Mouse (Mus musculus): ENCODE results near the gene Fam227b. TPM values are rescaled to one million over a fixed set of nuclear protein-coding genes. Genes with fewer than 3 reads are reported as not detected.

Fam227b gene
- polyA plus RNA-seq, 1 experiment from 2014 or later: not detected

DNA sequence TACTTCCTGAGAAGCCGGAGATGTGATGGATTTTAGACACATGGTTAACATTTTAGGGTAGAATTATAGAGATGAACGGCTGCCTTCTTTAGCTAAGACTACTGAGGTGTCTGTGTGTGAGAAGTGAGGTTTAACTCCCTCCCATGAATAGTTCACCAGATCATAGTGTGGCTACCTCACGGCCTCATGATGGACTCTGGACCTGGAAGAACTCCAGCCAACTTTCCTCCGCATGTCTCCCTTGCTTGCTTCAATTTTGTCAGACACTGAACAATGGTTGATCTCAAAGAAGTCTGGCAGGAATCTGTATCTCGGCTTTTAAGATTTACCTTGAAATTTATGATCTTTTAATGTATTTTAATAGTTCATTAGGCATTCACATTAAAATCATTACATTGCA lies 106.2 kb downstream of the Fam227b start:
- Histone ChIP-seq H3K4me1 (replicated peaks; ENCODE audit: insufficient read depth, low read length) (no peaks in the 10 kb centered on the region), H3K9ac (ENCODE audit: low read depth, low read length) (no peak overlapping the region), H3K36me3 (ENCODE audit: insufficient read depth, low read length) (no peaks in the 10 kb centered on the region), H3K9me3 (replicated peaks; ENCODE audit: low read length) (no peaks in the 10 kb centered on the region), H3K4me2 (ENCODE audit: low read length) (no peak overlapping the region), H3K27ac (no peak overlapping the region), H3K4me3 (replicated peaks; ENCODE audit: low read depth, low read length) (no peak overlapping the region), H3K27me3 (ENCODE audit: insufficient read depth, low read length) (no peaks in the 10 kb centered on the region)
- TF ChIP-seq CTCF (IDR thresholded peaks at IDR 0.05; ENCODE audit: low read depth): no peak
- no peak for DNase-seq (ENCODE audit: low spot score)
- ATAC-seq (replicated peaks; ENCODE audit: low FRiP score, low read depth): no peak
- WGBS: 81% methylated on average over 5 of the region's 5 CpGs

DNA sequence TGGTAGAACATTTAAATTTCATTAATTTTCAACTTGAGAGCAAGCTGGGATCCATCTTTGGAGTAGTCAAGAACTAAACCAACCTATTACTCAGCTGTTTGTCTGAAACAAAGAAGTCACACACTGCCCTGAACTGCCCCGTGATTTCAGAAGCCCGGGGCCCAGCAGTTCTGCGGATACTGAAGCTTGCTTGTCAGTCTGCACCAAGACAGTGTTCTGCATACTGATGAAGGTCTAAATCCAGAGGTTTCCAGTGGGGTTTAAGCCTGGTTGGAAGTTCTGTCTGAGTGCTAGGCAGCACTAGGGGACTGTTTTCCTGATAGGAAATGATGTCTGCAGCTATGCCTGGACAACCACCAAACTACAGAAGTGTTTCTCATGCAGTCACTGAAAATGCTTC lies 109.1 kb downstream of the Fam227b start:
- Histone ChIP-seq H3K9me3 (replicated peaks; ENCODE audit: low read length) (no peaks in the 10 kb centered on the region), H3K4me3 (replicated peaks; ENCODE audit: low read depth, low read length) (no peak overlapping the region), H3K4me2 (ENCODE audit: low read length) (no peak overlapping the region), H3K4me1 (replicated peaks; ENCODE audit: insufficient read depth, low read length) (no peaks in the 10 kb centered on the region), H3K9ac (ENCODE audit: low read depth, low read length) (no peak overlapping the region), H3K27me3 (ENCODE audit: insufficient read depth, low read length) (no peaks in the 10 kb centered on the region), H3K36me3 (ENCODE audit: insufficient read depth, low read length) (no peaks in the 10 kb centered on the region), H3K27ac (no peak overlapping the region)
- WGBS: 70% methylated on average over 3 of the region's 3 CpGs
- DNase-seq (ENCODE audit: low spot score) (no peak), ATAC-seq (replicated peaks; ENCODE audit: low FRiP score, low read depth) (no peak)
- TF ChIP-seq CTCF (IDR thresholded peaks at IDR 0.05; ENCODE audit: low read depth): no peak

DNA sequence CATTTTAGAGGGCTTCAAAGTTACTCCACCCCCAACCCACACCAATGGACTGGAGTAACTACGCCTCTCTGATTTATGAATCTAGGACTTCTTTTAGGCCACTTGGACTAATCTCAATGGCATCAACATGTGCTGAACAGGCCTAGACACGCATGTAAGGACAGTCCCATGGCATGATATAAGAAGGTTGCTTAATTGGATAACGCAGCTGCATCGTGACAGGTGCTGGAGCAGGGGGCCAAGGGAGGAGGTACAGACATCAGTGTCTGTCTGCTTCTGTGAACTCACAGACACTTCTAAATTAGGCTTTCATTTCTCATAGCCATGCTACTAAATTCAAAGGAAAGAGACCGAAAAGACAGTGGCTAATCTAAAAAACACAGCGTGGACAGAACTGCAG lies 110.6 kb downstream of the Fam227b start:
- ATAC-seq (replicated peaks; ENCODE audit: low FRiP score, low read depth) (no peak), DNase-seq (ENCODE audit: low spot score) (no peak)
- no peak overlapping the region for H3K4me3 ChIP-seq (replicated peaks; ENCODE audit: low read depth, low read length)
- no peaks in the 10 kb centered on the region for H3K36me3 ChIP-seq (ENCODE audit: insufficient read depth, low read length)
- no peaks in the 10 kb centered on the region for H3K4me1 ChIP-seq (replicated peaks; ENCODE audit: insufficient read depth, low read length)
- TF ChIP-seq CTCF (IDR thresholded peaks at IDR 0.05; ENCODE audit: low read depth): no peak
- 82% methylated on average over 6 of the region's 6 CpGs for WGBS
- H3K4me2 ChIP-seq (ENCODE audit: low read length): no peak overlapping the region
- H3K27me3 ChIP-seq (ENCODE audit: insufficient read depth, low read length): no peaks in the 10 kb centered on the region
- no peak overlapping the region for H3K27ac ChIP-seq
- no peaks in the 10 kb centered on the region for H3K9me3 ChIP-seq (replicated peaks; ENCODE audit: low read length)
- no peak overlapping the region for H3K9ac ChIP-seq (ENCODE audit: low read depth, low read length)

DNA sequence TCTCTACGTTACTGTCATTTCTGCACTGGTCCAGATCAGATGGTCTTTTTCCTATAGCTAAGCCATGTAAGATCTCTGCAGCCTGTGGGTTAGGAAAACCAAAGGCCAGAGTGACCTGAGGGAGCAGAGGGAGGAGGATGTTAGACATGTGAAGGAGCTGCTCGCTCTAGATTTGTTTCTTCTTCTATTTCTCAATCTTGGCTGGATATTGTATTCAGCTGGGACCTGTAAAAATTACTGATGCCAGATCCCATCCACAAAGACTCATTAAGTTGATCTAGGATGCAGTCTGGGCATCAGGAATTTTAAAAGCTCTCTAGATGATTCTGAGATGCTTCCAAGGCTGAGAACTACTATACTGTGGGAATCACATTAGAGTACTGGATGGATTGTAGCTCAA lies 111.2 kb downstream of the Fam227b start:
- H3K27ac ChIP-seq: no peak overlapping the region

DNA sequence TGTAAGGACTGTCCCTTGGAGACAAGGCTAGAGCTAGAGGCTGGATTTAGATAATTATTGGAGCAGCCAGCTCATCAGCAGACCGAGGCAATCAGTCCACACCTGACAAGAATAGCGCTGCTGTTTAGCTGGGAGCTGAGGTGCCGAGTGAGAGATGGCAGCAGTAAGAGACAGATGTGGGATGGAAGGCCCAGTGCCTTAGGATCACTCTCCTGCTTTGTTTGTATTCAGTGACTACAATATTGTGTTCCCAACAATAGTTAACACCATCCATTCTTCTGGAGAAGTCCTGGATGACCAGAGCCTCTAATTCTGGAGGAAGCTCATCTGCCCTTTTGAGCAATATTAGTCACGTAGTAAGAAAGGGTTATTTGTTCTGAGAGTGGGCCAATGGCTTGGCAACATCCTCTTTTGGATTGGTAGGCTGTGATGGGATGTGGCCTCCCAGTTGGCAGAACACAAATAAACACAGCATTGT lies 112.4 kb downstream of the Fam227b start:
- H3K4me3 ChIP-seq (replicated peaks; ENCODE audit: low read depth, low read length): no peak overlapping the region
- H3K4me1 ChIP-seq (replicated peaks; ENCODE audit: insufficient read depth, low read length): no peaks in the 10 kb centered on the region
- 68% methylated on average over 4 of the region's 4 CpGs for WGBS
- no peak for ATAC-seq (replicated peaks; ENCODE audit: low FRiP score, low read depth)
- no peak overlapping the region for H3K9ac ChIP-seq (ENCODE audit: low read depth, low read length)
- H3K9me3 ChIP-seq (replicated peaks; ENCODE audit: low read length): no peaks in the 10 kb centered on the region
- no peak for DNase-seq (ENCODE audit: low spot score)
- H3K36me3 ChIP-seq (ENCODE audit: insufficient read depth, low read length): no peaks in the 10 kb centered on the region
- no peak for TF ChIP-seq CTCF (IDR thresholded peaks at IDR 0.05; ENCODE audit: low read depth)
- H3K4me2 ChIP-seq (ENCODE audit: low read length): no peak overlapping the region
- no peaks in the 10 kb centered on the region for H3K27me3 ChIP-seq (ENCODE audit: insufficient read depth, low read length)
- no peak overlapping the region for H3K27ac ChIP-seq

More for the DNA sequence above, 111.2 kb downstream of the Fam227b start:
- no peak for ATAC-seq (replicated peaks; ENCODE audit: low FRiP score, low read depth)
- H3K4me1 ChIP-seq (replicated peaks; ENCODE audit: insufficient read depth, low read length): no peaks in the 10 kb centered on the region
- DNase-seq (ENCODE audit: low spot score): no peak
- 81% methylated on average over 2 of the region's 2 CpGs for WGBS
- H3K9me3 ChIP-seq (replicated peaks; ENCODE audit: low read length): no peaks in the 10 kb centered on the region
- no peaks in the 10 kb centered on the region for H3K36me3 ChIP-seq (ENCODE audit: insufficient read depth, low read length)
- TF ChIP-seq CTCF (IDR thresholded peaks at IDR 0.05; ENCODE audit: low read depth): no peak
- H3K27me3 ChIP-seq (ENCODE audit: insufficient read depth, low read length): no peaks in the 10 kb centered on the region
- H3K4me2 ChIP-seq (ENCODE audit: low read length): no peak overlapping the region
- H3K9ac ChIP-seq (ENCODE audit: low read depth, low read length): no peak overlapping the region
- H3K4me3 ChIP-seq (replicated peaks; ENCODE audit: low read depth, low read length): no peak overlapping the region

DNA sequence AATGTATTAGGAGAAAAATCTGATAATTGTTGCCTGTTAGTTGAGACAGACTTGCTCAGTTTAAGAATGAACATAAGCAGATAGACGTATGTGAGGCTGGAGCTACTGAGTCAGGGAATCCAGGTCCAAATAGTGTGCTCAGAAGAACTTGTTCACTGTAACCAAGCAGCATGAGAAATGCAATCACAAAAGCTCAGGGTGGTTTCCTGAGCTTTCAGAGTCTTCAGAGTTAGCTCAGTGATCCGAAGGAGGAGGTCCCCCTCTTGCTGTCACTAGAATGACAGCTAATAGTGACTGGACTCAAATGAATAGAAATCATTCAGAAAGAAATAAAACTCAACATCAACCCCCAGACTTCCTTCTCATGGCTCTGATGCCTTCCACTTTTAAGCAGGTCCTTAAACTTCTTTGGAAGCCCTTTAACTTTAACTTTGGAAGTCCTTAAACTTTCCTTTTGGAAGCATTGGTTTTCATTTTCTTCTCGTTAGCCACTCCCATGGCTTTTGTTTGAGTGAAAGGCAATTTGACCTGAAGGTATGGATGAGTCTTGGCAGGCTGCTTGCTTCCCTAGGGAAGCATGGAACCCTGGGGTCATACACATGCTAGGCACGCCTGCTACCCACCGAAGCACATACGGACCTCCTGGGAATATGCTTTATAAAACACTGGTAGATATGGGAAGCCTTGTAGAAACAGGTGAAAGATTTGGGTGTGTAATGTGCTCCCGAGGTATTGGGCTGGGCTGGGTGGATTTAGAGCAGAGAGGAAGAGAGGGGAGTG lies 113.4 kb downstream of the Fam227b start:
- H3K36me3 ChIP-seq (ENCODE audit: insufficient read depth, low read length): no peaks in the 10 kb centered on the region
- DNase-seq (ENCODE audit: low spot score) (no peak), ATAC-seq (replicated peaks; ENCODE audit: low FRiP score, low read depth) (no peak)
- H3K9ac ChIP-seq (ENCODE audit: low read depth, low read length): no peak overlapping the region
- H3K4me1 ChIP-seq (replicated peaks; ENCODE audit: insufficient read depth, low read length): no peaks in the 10 kb centered on the region
- H3K4me3 ChIP-seq (replicated peaks; ENCODE audit: low read depth, low read length): no peak overlapping the region
- no peaks in the 10 kb centered on the region for H3K27me3 ChIP-seq (ENCODE audit: insufficient read depth, low read length)
- H3K27ac ChIP-seq: no peak overlapping the region
- TF ChIP-seq CTCF (IDR thresholded peaks at IDR 0.05; ENCODE audit: low read depth): no peak
- 83% methylated on average over 7 of the region's 7 CpGs for WGBS
- H3K9me3 ChIP-seq (replicated peaks; ENCODE audit: low read length): no peaks in the 10 kb centered on the region
- no peak overlapping the region for H3K4me2 ChIP-seq (ENCODE audit: low read length)
